Mouse (Mus musculus): ENCODE data around the gene Samd4. TPM values are rescaled to one million over a fixed set of nuclear protein-coding genes. Genes with fewer than 3 reads are reported as not detected.

The Samd4 gene
- polyA plus RNA-seq, 1 experiment, result 54.3 TPM

DNA sequence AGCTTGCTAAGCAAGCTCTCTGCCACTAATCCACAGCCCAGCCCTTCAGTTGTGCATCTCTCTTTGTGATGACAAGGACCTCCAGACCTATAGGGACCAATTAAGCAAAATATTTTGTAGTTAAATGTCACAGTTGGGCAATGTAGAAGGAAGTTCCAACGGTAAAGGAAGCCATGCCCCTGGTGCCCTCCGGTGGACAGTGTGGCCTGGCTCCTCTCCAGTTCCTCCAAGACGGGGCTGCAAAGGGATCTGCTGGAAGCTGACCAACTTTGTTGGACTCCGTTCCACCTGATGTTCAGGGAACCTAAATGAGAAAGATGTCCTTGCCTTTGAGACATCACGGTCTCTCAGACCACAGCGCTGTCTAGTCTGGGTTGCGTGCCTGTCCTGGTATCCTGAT, 234.9 kb downstream of the Samd4 start:
- no peaks in the 10 kb centered on the region for H3K4me1 ChIP-seq (ENCODE audit: control insufficient read depth, insufficient read depth, low read length)
- H3K27ac ChIP-seq (ENCODE audit: insufficient read depth, low read length), result no peak overlapping the region
- TF ChIP-seq POLR2A (IDR thresholded peaks at IDR 0.05; ENCODE audit: low read depth, low read length) (no peak), CTCF (IDR thresholded peaks at IDR 0.05; ENCODE audit: borderline replicate concordance, insufficient read depth, low read length) (no peak)
- no peak overlapping the region for H3K4me3 ChIP-seq (ENCODE audit: insufficient read depth, low read length)

DNA sequence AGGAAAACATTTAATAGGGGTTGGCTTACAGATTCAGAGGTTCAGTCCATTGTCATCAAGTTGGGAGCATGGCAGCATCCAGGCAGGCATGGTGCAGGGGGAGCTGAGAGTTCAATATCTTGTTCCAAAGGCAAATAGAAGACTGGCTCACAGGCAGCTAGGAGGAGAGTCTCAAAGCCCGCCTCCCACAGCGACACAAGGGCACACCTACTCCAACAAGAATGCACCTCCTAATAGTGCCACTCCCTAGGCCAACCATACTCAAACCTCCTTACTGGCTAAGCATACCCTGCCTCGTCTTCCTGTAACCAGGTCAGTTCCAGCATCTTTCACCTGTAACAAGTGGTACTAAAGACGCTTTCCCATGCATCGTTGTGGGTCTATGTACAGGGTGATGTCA, 245.3 kb downstream of the Samd4 start:
- TF ChIP-seq CTCF (IDR thresholded peaks at IDR 0.05; ENCODE audit: borderline replicate concordance, insufficient read depth, low read length) (no peak), POLR2A (IDR thresholded peaks at IDR 0.05; ENCODE audit: low read depth, low read length) (no peak)
- no peak overlapping the region for H3K27ac ChIP-seq (ENCODE audit: insufficient read depth, low read length)
- no peak overlapping the region for H3K4me3 ChIP-seq (ENCODE audit: insufficient read depth, low read length)
- no peaks in the 10 kb centered on the region for H3K4me1 ChIP-seq (ENCODE audit: control insufficient read depth, insufficient read depth, low read length)

DNA sequence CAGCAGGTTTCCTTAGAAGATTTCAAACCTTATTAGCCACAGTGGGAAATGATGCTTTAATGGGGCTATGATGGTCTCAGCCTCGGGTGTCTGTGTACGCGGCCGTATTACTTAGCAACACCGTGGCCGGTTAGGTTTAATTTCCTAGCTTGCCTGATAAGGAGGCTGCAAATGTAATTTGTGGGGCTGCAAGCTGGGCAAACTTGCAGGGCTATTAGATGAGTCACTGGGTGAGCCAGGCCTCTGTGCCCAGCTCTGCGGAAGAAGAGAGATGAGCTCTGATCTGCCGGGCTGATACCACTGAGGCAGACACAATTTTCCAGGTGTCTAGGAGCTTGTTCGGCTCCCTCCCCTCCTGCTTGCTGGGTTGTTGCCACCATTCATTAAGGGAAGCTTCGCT, 251.3 kb downstream of the Samd4 start:
- TF ChIP-seq POLR2A (IDR thresholded peaks at IDR 0.05; ENCODE audit: low read depth, low read length) (no peak), CTCF (IDR thresholded peaks at IDR 0.05; ENCODE audit: borderline replicate concordance, insufficient read depth, low read length) (no peak)
- no peak overlapping the region for H3K4me3 ChIP-seq (ENCODE audit: insufficient read depth, low read length)
- H3K27ac ChIP-seq (ENCODE audit: insufficient read depth, low read length), result no peak overlapping the region
- no peaks in the 10 kb centered on the region for H3K4me1 ChIP-seq (ENCODE audit: control insufficient read depth, insufficient read depth, low read length)

DNA sequence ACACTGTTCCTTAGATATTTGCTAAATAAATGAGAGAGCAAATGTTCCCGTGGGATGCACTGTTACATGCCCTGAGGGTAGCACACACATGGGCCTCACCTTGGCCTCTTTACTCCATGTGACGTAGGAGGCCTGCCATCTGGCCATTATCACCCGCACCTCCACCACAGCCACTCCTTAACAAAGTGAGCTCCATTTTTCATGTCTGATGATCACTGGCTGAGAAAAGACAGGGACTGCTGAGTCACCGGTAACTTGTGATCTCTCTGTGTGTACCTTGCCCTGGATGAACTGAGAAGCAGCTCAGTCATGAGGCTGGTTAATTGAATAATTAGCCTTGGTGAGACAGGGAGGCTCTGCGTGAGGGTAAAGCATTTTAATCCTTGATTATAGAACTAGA, 254.0 kb downstream of the Samd4 start:
- no peak overlapping the region for H3K27ac ChIP-seq (ENCODE audit: insufficient read depth, low read length)
- no peaks in the 10 kb centered on the region for H3K4me1 ChIP-seq (ENCODE audit: control insufficient read depth, insufficient read depth, low read length)
- TF ChIP-seq CTCF (IDR thresholded peaks at IDR 0.05; ENCODE audit: borderline replicate concordance, insufficient read depth, low read length), result no peak
- TF ChIP-seq POLR2A (IDR thresholded peaks at IDR 0.05; ENCODE audit: low read depth, low read length), result no peak
- no peak overlapping the region for H3K4me3 ChIP-seq (ENCODE audit: insufficient read depth, low read length)

DNA sequence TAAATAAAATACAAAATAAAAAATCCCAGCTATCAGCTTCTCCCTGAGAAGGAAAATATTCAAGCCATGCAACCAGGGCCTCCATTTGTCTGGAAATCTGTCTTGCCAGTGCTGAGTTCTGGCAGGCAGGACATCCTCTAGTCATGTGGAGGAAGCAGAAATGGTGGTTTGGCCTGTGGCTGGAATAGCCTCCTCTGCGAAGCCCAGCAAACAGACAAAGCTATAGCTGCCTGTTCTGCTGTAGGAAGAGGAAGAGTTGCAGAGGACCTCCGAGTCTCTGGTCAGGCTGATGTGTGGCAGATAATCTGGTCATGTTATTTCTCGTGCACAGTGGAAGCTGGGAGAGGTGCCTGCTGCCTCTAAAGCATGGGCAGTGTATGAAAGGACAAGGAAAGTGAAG, 256.2 kb downstream of the Samd4 start:
- Histone ChIP-seq H3K4me1 (ENCODE audit: control insufficient read depth, insufficient read depth, low read length) (no peaks in the 10 kb centered on the region), H3K27ac (ENCODE audit: insufficient read depth, low read length) (no peak overlapping the region), H3K4me3 (ENCODE audit: insufficient read depth, low read length) (no peak overlapping the region)
- no peak for TF ChIP-seq POLR2A (IDR thresholded peaks at IDR 0.05; ENCODE audit: low read depth, low read length)
- TF ChIP-seq CTCF (IDR thresholded peaks at IDR 0.05; ENCODE audit: borderline replicate concordance, insufficient read depth, low read length), result no peak

DNA sequence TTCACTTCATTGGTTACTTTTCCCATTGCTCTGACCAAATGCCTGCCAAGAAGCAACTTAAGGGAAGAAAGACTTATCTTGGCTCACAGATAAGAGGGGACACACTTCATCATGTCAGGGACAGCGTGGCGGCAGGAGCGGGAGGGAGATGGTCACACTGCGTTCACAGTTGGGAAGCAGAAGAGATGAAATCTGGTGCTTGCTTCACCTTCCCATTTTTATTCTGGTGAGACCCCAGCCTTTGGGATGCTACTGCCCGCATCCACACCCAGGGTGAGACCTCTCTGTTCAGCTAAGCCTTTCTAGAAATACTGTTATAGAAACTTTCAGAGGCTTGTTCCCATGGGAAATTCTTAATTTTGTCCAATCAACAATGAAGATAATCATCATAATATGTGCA, 261.7 kb downstream of the Samd4 start:
- Histone ChIP-seq H3K4me3 (ENCODE audit: insufficient read depth, low read length) (no peak overlapping the region), H3K4me1 (ENCODE audit: control insufficient read depth, insufficient read depth, low read length) (no peaks in the 10 kb centered on the region), H3K27ac (ENCODE audit: insufficient read depth, low read length) (no peak overlapping the region)
- no peak for TF ChIP-seq CTCF (IDR thresholded peaks at IDR 0.05; ENCODE audit: borderline replicate concordance, insufficient read depth, low read length)
- TF ChIP-seq POLR2A (IDR thresholded peaks at IDR 0.05; ENCODE audit: low read depth, low read length), result no peak

DNA sequence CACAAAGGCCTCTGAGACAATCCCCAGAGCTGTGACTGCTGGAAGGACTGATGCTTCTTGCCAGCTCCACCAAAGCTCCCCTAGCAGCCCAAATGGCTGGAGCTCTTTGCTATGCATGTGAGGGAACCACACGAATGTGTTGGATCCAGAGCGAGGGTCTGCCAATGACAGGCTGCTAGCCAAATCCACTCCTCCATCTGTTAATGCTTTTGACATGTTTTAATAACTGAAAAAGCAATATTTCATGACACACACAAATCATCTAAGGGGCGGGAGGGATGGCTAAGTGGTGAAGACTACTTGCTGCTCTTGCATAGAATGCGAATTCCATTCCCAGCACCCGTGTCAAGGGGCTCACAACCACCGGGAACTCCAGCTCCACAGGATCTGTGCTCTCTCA, 268.7 kb downstream of the Samd4 start:
- Histone ChIP-seq H3K4me3 (ENCODE audit: insufficient read depth, low read length) (no peak overlapping the region), H3K27ac (ENCODE audit: insufficient read depth, low read length) (no peak overlapping the region), H3K4me1 (ENCODE audit: control insufficient read depth, insufficient read depth, low read length) (no peaks in the 10 kb centered on the region)
- TF ChIP-seq CTCF (IDR thresholded peaks at IDR 0.05; ENCODE audit: borderline replicate concordance, insufficient read depth, low read length) (no peak), POLR2A (IDR thresholded peaks at IDR 0.05; ENCODE audit: low read depth, low read length) (no peak)

DNA sequence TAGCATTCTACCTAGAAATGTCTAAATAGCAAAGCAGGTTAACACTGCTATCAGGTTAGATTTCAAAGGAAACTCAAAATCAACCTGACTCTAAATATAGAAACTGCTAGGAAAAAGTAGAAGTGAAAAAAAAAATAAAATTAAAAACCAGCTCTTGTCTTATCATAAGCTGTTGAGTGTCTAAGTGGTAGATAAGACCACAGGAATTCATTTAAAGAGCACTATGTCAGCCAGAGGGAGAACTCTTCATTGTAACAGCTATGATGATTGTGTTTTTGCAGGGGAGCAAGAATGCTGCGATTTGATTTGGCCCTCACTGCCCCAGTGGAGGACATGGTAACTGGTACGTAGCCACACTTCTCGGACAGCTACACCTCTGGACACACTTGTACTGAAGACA, 271.6 kb downstream of the Samd4 start:
- Histone ChIP-seq H3K4me3 (ENCODE audit: insufficient read depth, low read length) (no peak overlapping the region), H3K27ac (ENCODE audit: insufficient read depth, low read length) (no peak overlapping the region), H3K4me1 (ENCODE audit: control insufficient read depth, insufficient read depth, low read length) (no peaks in the 10 kb centered on the region)
- no peak for TF ChIP-seq CTCF (IDR thresholded peaks at IDR 0.05; ENCODE audit: borderline replicate concordance, insufficient read depth, low read length)
- no peak for TF ChIP-seq POLR2A (IDR thresholded peaks at IDR 0.05; ENCODE audit: low read depth, low read length)

Other genes with a start within 250 kb of the Samd4 start
- gene Cdkn3, start 122.3 kb upstream of the Samd4 start, polyA plus RNA-seq (2011; ENCODE audit: insufficient read length, low read depth, missing spikeins), result 16.5 and 27.5 TPM in 2 replicates
- gene Cnih1, start 94.4 kb upstream of the Samd4 start, polyA plus RNA-seq (2011; ENCODE audit: insufficient read length, low read depth, missing spikeins), result 259 and 293 TPM in 2 replicates
- 83.0 and 87.9 TPM in 2 replicates for gene Gmfb, start 60.6 kb upstream of the Samd4 start, polyA plus RNA-seq (2011; ENCODE audit: insufficient read length, low read depth, missing spikeins)
- gene Cgrrf1, start 50.7 kb upstream of the Samd4 start, polyA plus RNA-seq (2011; ENCODE audit: insufficient read length, low read depth, missing spikeins), result 29.6 and 34.5 TPM in 2 replicates